Mouse (Mus musculus): ENCODE measurements around the gene Nipal1.
A peak's percentile ranks its signal among the peaks of the same experiment; 100 is the strongest.

Gene Nipal1

GRCm38 (mm10) chr5:72647418-72647907 lies at the start of gene Nipal1:
Gene Nipal1, plus strand, starts transcription at chr5:72647795.
- peak; percentile 71 for DNase-seq (ENCODE audit: low spot score)

DNA sequence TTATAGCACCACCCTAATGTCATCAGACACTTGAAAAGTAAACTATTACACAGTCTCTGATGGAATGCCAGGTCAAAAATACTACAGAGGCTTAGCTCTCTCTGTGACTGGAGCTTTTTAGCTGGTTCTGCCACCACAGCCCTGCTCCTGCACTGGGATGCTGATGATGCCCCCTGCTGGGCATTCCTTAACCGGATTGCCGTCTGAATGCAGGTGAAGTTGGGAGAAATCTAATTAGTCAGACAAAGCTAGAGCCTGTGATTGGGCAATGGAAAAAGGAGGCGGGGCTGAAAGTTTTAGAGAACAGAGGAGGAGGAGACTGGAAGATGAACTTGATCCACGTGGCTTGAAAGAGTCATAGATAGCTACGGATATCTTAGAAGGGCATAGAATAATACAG lies 46.6 kb upstream of the Nipal1 start:
- peak; percentile 54 for DNase-seq (ENCODE audit: low spot score)

DNA sequence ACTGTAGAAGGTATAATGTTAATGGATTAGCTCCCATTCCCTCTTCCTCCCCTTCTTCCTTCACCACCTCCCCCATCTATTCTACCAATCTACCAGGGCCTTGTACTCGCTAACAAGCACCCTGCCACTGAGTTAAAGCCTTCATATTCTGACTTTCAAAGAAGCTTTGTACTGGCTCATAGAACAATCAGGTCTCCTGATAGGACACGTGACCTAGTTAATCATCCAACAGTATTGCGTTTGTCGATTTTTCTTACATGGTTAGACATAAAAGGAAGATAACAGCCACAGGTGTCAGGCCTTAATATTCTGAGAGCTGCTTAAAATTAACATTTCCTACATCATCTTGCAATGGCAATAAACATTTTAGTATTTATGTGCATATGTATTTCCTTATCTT lies 44.5 kb upstream of the Nipal1 start:
- DNase-seq (ENCODE audit: low spot score), result no peak

DNA sequence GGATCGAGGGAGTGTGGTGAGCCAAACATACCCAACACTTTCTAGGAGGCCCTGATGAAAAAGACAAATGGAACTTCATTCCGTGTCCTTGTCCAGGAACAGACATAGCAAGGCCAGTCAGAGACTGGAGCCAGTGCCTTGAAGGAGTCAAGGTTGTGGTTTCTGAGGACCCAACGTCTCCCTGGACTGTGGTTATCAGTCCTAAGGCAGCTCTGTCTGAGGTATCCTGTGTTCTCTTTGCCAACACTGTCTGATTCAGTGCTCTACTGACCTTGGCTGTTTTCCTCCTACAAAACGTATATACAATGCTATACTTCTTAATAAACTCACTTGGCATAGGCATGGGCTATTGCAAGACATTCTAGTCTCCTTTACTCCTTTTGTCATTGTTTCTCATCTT lies 30.2 kb upstream of the Nipal1 start:
- DNase-seq (ENCODE audit: low spot score), result no peak

DNA sequence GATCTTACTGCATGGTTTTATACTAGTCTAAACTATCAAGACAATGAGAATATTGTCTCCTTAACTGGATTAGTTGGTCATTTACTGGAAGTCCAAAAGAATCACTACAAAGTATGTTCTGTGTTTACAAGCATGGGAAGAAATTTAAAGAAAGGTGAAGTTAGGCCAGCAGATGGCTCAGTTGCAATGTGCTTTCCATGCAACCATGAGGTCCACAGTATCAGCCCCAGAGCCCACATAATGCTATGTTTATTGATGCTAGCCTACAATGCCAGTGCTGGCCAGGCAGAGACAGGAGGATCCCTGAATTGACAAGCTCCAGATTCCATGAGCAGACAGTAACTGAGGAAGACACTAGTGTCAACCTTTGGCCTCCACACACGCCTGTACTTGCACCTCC lies 26.6 kb upstream of the Nipal1 start:
- no peak for DNase-seq (ENCODE audit: low spot score)

DNA sequence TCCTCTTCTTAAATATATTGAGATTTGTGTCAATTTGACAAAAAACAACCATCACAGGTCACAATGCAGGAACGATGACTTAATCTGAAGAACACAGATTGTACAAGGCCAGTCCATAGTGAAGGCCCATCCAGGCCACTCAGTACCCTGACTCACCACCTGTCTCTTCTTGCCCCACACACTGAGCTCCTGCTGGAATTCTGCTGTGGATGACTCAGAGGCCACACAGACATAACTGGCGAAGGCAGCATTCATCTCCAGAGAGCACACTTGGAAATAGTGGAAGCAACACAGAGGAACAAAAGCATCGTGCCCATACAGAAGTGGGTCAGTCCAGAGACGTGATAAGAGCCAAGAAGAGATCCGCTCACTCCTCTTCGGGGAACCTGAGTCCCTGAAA lies 17.6 kb upstream of the Nipal1 start:
- no peak for DNase-seq (ENCODE audit: low spot score)

GRCm38 (mm10) chr5:72634791-72635271 lies 12.8 kb upstream of the Nipal1 start:
- no peak for DNase-seq (ENCODE audit: low spot score)

GRCm38 (mm10) chr5:72636122-72636521 lies 11.5 kb upstream of the Nipal1 start:
- no peak for DNase-seq (ENCODE audit: low spot score)

DNA sequence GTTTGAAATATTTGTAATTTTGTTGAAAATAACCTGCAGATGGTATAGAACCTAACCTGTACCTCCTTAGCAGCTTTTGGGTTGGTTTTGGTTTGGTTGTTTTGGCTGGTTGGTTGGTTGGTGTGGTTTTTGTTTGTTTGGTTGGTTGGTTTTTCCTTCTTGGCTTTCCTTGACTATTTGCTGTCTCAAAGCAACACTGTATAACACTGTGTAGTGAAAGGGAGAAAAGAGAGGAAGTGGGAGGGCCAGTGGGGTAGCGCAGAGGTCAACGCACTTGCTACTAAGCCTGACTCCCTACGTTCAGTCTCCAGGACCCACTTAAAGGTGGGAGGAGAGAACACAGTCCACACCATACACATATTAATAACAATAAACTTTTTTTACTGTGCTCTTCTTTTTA lies 11.0 kb upstream of the Nipal1 start:
- no peak for DNase-seq (ENCODE audit: low spot score)

DNA sequence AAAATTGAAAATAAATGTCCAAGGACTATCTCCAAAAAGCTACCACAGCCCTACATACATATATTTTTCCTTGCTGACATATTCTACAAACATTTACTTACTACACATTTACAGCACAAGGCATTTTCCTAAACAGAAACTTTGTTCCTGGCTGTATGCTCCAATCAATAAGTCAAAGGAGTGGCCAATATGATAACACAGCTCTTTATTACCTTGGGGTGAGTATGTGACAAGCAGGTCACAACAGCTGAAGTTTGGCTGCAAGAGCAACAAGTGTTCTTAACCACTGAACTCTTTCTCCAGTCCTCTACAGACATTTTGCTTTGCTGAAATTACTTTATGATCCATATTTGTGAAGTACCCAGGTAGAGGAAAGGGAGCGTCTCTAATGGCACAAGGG lies 7.5 kb upstream of the Nipal1 start:
- no peak for DNase-seq (ENCODE audit: low spot score)

- no peak for DNase-seq (ENCODE audit: low spot score)
These were observed 3.9 kb upstream of the Nipal1 start for GRCm38 (mm10) chr5:72643655-72644054.

DNA sequence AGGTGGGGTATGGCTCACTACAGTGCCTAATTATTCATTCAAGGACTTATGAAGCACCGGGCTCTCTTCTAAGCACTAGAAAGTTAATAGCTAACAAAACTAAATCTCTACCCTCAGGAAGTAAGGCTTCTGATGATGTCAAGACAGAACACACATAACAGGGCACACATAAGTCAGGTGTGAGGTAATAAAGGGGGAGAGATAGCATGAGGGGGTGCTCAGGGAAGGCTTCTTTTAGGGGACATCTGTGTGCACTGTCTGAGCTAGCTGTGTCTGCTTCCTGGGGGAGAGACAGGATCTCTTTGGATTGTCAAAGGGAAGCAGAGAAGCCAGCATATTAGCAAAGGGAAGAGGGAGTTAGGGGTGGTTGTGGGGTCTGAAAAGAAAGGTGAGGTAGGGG lies 3.4 kb upstream of the Nipal1 start, which contains the start of gene Cnga1:
Gene Cnga1 (minus strand): TSS at position 101 of the 400 bp plus-strand sequence.
- no peak for DNase-seq (ENCODE audit: low spot score)

- no peak for DNase-seq (ENCODE audit: low spot score)
These were observed 1.5 kb upstream of the Nipal1 start for GRCm38 (mm10) chr5:72646131-72646530.

DNA sequence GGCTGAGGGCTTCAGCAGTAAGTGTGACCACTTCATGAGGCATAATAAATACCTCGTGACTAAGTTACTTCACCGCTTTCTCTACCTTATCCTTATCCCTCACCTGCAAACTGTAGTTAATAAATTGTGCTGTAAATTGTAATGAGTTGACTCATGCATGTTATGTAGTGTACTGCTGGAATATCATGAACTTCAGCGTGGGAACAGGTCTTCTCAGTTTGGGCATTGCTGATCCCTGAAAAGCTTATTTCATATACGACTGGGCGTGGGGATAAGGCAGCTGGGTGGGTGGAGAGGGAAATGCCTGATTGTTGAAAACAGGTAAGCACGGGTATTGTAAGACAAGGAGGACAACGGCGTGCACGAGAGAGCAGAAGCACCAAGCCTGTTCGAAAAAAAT lies 599 bp upstream of the Nipal1 start:
- no peak for DNase-seq (ENCODE audit: low spot score)

GRCm38 (mm10) chr5:72647958-72648595 lies 482 bp downstream of the Nipal1 start:
- no peak for DNase-seq (ENCODE audit: low spot score)

DNA sequence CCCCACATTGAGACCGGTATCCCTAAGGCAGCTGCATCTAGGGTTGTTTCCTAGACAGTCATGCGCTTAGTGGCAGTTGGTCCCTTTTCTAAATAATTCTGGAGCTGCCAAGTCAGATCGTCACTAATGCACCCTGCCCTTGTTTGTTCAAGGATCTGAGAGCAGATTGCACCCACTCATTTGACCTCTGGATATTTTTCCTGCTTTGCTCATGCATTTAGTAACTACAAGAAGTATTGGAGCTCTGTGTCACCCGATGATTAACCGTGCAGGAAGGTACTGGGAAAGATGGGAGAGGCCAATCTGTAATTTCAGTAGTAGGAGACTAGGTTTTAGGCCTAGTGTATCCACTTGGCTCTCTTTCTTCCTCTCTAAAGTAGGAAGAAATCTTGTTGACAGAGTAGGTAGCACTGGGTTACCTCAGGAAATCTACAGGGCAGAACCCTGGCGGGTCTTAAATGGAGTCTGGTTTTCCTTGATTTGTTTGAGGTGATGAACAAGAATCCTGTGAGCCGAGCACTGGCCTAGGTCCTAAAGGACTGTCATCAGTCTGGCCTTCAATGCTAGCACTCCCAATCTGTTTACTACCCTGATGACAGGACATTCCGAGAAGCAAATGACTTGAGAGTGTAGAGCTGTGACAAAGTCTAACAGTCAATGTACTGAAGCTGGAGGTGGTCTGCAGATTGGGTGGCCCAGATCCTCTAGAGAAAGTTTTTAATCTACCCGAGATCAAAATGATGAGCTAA lies 1.6 kb downstream of the Nipal1 start:
- DNase-seq (ENCODE audit: low spot score), result no peak

DNA sequence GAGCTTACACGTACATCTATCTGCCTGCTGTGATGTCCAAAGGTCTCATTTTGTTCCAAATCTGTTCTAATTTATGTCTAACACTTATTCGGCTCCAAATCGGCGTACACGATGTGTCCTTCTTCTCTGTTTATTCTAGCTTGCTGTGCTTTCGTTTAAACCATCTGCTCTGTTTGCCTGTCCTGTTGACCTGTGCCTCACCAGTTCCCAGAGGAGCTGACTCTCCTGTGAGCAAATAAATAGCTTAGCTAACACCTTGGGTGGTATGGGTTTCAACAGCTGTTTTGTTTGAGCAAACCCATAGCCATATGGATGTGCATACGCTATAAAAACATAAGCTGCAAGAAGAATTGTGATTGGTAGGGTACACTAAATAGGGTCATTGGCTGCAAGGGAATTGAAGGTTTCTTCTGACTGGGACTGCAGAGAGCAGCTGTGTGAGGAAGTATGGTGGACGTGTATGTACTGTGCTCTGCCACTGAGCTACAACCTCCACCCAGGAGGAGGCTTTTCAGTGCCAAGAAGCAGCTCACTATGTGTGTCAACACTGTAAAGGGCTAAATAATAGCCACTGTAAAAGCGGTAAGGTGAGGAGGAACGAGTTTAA lies 5.6 kb downstream of the Nipal1 start:
- DNase-seq (ENCODE audit: low spot score), result no peak

DNA sequence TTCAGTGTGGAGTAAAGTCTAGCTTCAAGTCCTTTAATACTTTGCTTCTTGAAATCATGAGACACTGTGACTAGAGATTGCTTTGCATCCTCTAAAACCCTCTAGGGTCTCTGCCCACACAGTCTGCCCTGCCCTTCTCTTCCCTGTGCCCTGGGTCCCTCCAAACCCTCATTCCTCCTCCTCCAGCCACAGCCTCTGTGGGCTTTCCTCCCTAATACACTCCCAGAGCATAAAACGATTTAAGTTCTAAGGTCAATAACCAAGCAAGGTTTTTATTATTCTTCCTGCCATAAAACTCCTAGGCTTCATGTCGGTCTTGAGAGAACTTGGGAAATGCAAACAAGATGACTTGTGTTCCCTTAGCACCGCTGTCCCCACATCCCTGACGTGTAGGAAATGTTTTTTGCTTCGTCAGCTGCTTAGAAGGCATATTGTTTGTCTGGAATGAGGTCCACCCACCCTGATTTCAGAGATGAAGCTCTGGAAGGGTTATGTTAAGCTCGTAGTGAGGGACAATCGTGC lies 8.7 kb downstream of the Nipal1 start:
- no peak for DNase-seq (ENCODE audit: low spot score)

GRCm38 (mm10) chr5:72658375-72658774 lies 10.8 kb downstream of the Nipal1 start:
- no peak for DNase-seq (ENCODE audit: low spot score)

DNA sequence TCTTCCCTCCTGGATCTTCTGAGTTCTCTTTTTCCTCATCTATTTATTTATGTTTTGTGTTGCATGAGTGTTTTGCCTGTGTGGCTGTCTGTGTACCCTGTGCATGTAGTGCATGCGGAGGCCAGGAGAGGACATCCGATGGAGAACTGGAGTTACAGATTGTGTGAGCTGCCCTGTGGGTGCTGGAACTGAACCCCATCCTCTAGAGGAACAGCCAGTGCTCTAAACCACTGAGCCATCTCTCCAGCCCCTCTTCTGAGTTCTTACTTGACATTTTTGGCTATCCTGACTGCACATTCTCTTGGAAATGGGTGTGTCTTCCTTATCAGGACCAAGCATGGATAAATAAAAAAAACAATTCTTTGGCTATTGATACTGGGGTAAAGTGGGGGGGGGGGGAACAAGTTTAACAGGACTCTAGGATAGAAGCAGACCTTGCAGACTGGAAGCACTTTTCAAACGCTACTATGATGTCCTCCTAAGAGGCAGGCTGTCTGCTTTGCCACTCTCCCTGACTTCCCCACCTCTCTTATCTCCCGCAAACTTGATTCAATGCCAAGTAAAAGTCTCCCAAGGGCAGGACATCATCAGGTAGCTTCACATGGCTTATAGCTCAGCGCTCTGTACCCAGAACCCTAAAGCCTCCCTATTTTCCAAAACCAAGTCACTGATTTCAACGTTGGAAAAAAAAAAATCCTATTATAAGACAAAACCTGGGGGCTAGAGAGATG lies 13.6 kb downstream of the Nipal1 start:
- no peak for DNase-seq (ENCODE audit: low spot score)

GRCm38 (mm10) chr5:72664126-72664525 lies 16.5 kb downstream of the Nipal1 start:
- DNase-seq (ENCODE audit: low spot score), result no peak

DNA sequence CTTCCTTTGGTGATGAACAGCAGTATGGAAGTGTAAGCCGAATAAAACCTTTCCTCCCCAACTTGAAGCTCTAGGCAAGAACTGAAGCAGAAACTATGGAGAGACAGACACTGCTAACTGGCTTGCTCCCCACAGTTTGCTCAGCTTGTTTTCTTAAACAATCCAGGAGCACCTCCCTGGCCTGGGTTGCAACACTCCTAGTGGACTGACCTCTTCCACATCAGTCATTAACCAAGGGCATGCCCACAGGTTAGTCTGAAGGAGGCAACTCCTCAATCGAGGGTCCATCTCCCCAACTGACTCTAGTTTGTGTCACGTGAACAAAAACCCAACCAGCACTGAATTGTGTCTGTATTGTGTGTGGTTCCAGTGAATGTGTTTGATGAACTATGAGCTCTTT lies 17.3 kb downstream of the Nipal1 start:
- no peak for DNase-seq (ENCODE audit: low spot score)

Measured in ovary, postnatal 36 days (tissue).